Mouse (Mus musculus): ENCODE results near the gene A630076J17Rik.

DNA sequence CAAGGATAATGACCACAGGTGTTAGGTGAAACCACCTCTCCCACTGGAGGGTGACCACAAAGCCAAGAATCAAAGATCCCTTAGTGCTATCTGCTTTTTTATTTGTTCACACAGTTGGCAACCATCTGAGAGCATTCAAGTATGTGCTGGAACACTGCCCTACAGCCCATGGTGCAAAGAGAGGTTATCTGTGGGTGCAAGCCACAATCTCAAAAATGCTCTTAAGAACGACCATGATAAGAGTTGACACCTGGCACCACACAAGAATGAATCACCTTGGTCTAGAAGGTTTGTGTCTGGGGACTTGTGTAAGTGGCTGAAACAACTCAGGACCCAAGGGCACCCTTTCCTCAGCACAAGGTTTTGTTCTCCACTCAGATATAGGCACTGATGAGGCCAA lies 7.2 kb upstream of the A630076J17Rik start:
- TF ChIP-seq EP300 (IDR thresholded peaks at IDR 0.05; ENCODE audit: low read depth) (no peak), CTCF (IDR thresholded peaks at IDR 0.05; ENCODE audit: low read depth) (no peak)
